Comparison of ENCODE assay signal across 8 mouse cellular contexts in genomic region chr3:108296220-108297049, GRCm38 (mm10). TPM values are rescaled to one million over a fixed set of nuclear protein-coding genes. Genes with fewer than 3 reads are reported as not detected.
A peak's percentile ranks its signal among the peaks of the same experiment; 100 is the strongest.
DNase-seq lines count a peak whose midpoint lies in the region; ATAC-seq lines count a peak whose summit lies in the region.

No protein-coding gene starts in this region.

- H3K4me1 ChIP-seq in hindbrain, embryonic 13.5 days (replicated peaks): peaks cover 52% of the 10 kb centered on the region
- peaks cover 41% of the 10 kb centered on the region for H3K4me1 ChIP-seq in limb, embryonic 12.5 days (replicated peaks)
- H3K4me1 ChIP-seq in midbrain, embryonic 12.5 days: peaks cover 47% of the 10 kb centered on the region

- H3K4me3 ChIP-seq in hindbrain, embryonic 13.5 days: peak overlapping the region; percentile 14; the same call in 1 of the 2 replicates
- H3K4me3 ChIP-seq in limb, embryonic 12.5 days (replicated peaks): no peak overlapping the region
- peak overlapping the region; percentile 13; the same call in 1 of the 2 replicates for H3K4me3 ChIP-seq in midbrain, embryonic 12.5 days

- peak; percentile 81 for ATAC-seq in hindbrain, embryonic 13.5 days (ENCODE audit: low FRiP score)
- peak; percentile 66 for ATAC-seq in limb, embryonic 12.5 days (ENCODE audit: insufficient number of reproducible peaks, insufficient read depth, low FRiP score, low TSS enrichment, low read depth)
- peak; percentile 89 for ATAC-seq in midbrain, embryonic 12.5 days (ENCODE audit: low FRiP score, low read depth)

- 0 out of 2 replicates have a peak, but pooled peaks cover under 1% of the 10 kb centered on the region for H3K36me3 ChIP-seq in hindbrain, embryonic 13.5 days
- no peaks in the 10 kb centered on the region for H3K36me3 ChIP-seq in limb, embryonic 12.5 days
- H3K36me3 ChIP-seq in midbrain, embryonic 12.5 days: no peaks in the 10 kb centered on the region

- peak overlapping the region; percentile 80 for H3K27ac ChIP-seq in hindbrain, embryonic 13.5 days
- H3K27ac ChIP-seq in limb, embryonic 12.5 days: peak overlapping the region; percentile 51
- H3K27ac ChIP-seq in midbrain, embryonic 12.5 days (replicated peaks): peak overlapping the region; percentile 75

- 19% methylated on average over 14 of the region's 14 CpGs for WGBS in hindbrain, embryonic 13.5 days
- 20% methylated on average over 14 of the region's 14 CpGs for WGBS in limb, embryonic 12.5 days
- WGBS in midbrain, embryonic 12.5 days: 14% methylated on average over 14 of the region's 14 CpGs

- peak overlapping the region; percentile 41 for H3K4me2 ChIP-seq in hindbrain, embryonic 13.5 days
- H3K4me2 ChIP-seq in limb, embryonic 12.5 days: peak overlapping the region; percentile 43
- H3K4me2 ChIP-seq in midbrain, embryonic 12.5 days (replicated peaks): peak overlapping the region; percentile 44

- peak overlapping the region; percentile 55 for H3K9ac ChIP-seq in hindbrain, embryonic 13.5 days
- 0 out of 2 replicates have a peak overlapping the region, but pooled peaks have one; percentile 34 for H3K9ac ChIP-seq in limb, embryonic 12.5 days (replicated peaks)
- peak overlapping the region; percentile 41 for H3K9ac ChIP-seq in midbrain, embryonic 12.5 days (replicated peaks)

- no peaks in the 10 kb centered on the region for H3K9me3 ChIP-seq in hindbrain, embryonic 13.5 days
- no peaks in the 10 kb centered on the region for H3K9me3 ChIP-seq in limb, embryonic 12.5 days
- H3K9me3 ChIP-seq in midbrain, embryonic 12.5 days: no peaks in the 10 kb centered on the region

- no peaks in the 10 kb centered on the region for H3K27me3 ChIP-seq in hindbrain, embryonic 13.5 days
- no peaks in the 10 kb centered on the region for H3K27me3 ChIP-seq in limb, embryonic 12.5 days
- H3K27me3 ChIP-seq in midbrain, embryonic 12.5 days: no peaks in the 10 kb centered on the region

- peak; percentile 12 for DNase-seq in spleen, adult 12 weeks (ENCODE audit: low spot score)
- no peak for DNase-seq in spleen, adult 18-20 months
- peak; percentile 55 for DNase-seq in cerebellum, postnatal 14 days
- DNase-seq in frontal cortex, postnatal 10 days (ENCODE audit: low spot score in 2 of 2): peak; percentile 49 to 52
- DNase-seq in thymus, postnatal 4 days: peak; percentile 55

RNA-seq across cellular contexts. Expression of gene Sort1, which starts 12.6 kb away (rescaled TPM):
- polyA plus RNA-seq in hindbrain, embryonic 13.5 days (2015; fragmentation: Nextera tagmentation; extraction: Ambion mirVana): 14.7 and 15.9 TPM in 2 replicates
- 14.7 and 16.2 TPM in 2 replicates for polyA plus RNA-seq in limb, embryonic 12.5 days (2016; fragmentation: Nextera tagmentation; extraction: Ambion mirVana)
- polyA plus RNA-seq in midbrain, embryonic 12.5 days (2016; fragmentation: Nextera tagmentation; extraction: Ambion mirVana): 31.2 and 38.5 TPM in 2 replicates

RNA-seq across cellular contexts. Expression of gene Psma5, which starts 39.7 kb away (rescaled TPM):
- polyA plus RNA-seq in hindbrain, embryonic 13.5 days (2015; fragmentation: Nextera tagmentation; extraction: Ambion mirVana): 233 and 239 TPM in 2 replicates
- polyA plus RNA-seq in limb, embryonic 12.5 days (2016; fragmentation: Nextera tagmentation; extraction: Ambion mirVana): 297 and 302 TPM in 2 replicates
- polyA plus RNA-seq in midbrain, embryonic 12.5 days (2016; fragmentation: Nextera tagmentation; extraction: Ambion mirVana): 220 and 232 TPM in 2 replicates

Comparison
In these comparisons a context has a peak if more than half of its experiments do, and no peak if none do; other contexts are left out.
1. DNase-seq: peak in spleen, adult 12 weeks (single experiment), cerebellum, postnatal 14 days (2 of 2), frontal cortex, postnatal 10 days (2 of 2) and thymus, postnatal 4 days (single experiment); none in spleen, adult 18-20 months (0 of 2).
2. Peak in every context shown above with its lines, with median percentiles within 50 percentile points of each other: ATAC-seq, H3K27ac ChIP-seq, H3K4me2 ChIP-seq and H3K9ac ChIP-seq.